Mouse (Mus musculus): ENCODE results near the gene Anln. TPM values are rescaled to one million over a fixed set of nuclear protein-coding genes. Genes with fewer than 3 reads are reported as not detected.
"Not testable (repeated sequence)": the region's sequence is repeated elsewhere in the genome, so short reads cannot be mapped to it uniquely, and the experiment has no call there.

The Anln gene
- total RNA-seq, 2 experiments from 2014 or later: 1.6 TPM

DNA sequence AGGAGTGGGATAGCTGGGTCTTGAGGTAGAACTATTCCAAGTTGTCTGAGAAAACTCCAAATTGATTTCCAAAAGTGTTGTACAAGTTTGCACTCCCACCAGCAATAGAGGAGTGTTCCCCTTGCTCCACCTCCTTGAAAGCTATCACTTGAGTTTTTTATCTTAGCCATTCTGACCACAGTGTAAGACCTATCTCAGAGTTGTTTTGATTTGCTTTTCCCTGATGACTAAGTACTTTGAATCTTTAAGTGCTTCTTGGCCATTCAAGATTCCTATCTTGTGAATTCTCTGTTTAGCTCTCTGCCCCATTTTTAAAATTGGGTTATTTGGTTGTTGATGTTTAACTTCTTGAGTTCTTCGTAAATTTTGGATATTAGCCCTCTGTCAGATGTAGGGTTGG is 69.9 kb downstream of the Anln start:
- DNase-seq: no peak

- not testable (repeated sequence) for DNase-seq
These were observed 72.9 kb downstream of the Anln start for GRCm38 (mm10) chr9:22316047-22316446.

- DNase-seq: peak in 1 of 2 experiments; percentile 18
These were observed 74.9 kb downstream of the Anln start for GRCm38 (mm10) chr9:22314066-22314465.

DNA sequence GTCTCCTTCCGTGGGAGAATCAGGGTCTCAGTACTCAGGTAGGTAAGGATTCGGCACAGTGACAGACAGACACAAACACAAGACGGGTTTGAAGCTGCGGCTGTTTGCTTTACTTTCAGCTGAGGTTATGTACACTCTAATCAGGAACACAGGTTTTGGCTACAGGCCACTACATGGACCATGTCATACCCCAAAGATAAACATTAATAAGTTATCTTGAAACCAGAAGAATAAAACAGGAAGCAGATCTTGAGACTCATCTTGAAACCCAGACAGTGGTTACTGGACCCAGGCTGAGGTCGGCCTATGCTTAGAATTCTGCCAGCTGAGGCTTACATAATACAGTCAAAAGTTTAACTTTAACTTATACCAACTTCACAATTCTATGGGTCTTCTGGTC is 75.8 kb downstream of the Anln start:
- peak in 1 of 2 experiments; percentile 23 for DNase-seq

- DNase-seq: peak in 1 of 2 experiments; percentile 31
These were observed 79.3 kb downstream of the Anln start for GRCm38 (mm10) chr9:22309651-22310050.

DNA sequence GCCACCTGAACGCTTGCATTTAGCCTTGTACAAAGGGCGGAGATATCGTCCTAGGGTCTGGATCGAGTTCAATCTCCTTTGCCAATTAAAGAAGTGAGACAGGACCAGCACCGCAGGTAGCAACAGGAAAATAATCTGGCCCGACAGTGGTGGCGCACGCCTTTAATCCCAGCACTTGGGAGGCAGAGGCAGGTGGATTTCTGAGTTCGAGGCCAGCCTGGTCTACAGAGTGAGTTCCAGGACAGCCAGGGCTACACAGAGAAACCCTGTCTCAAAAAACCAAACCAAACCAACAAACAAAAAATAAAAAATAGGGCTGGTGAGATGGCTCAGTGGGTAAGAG is 81.1 kb downstream of the Anln start:
- not testable (repeated sequence) for DNase-seq

DNA sequence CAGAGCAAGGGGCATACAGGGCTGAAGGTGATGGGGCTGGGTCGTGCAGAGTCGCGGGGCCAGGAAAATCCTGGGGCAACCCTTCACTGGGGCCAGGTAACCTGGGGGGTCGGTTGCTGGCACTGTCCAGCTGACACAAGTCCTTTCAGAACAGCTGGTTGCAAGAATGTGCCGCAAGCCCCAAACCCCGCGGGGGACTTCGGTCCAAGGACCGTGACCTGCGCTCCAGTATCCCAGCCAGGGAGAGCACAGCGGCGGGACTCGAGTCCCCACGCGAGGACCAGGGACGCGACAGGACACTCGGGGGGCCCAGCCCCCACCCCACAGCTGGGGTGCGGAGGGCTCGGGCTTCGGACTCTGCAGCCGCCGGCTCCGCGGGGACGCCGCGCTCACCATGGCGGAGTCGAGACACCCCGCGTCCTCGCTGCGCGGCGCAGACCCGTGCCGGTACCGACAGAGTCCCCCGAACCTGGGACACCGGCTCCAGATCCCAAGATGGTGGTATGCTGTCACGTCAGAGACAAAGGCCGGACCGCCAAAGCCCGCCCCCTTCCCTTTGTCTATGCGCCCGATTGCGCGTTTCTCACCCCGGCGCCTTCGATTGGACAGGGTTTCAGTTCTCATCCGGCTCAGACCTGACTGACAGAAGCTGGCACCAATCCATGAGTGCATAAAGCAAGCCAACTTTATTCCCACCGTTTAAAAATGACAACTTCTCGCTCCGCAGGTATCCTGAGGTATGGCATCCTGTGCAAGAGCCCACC is 81.7 kb downstream of the Anln start, which contains the start of gene Zfp810:
Gene Zfp810, minus strand, starts transcription at position 493 of the 764 bp plus-strand sequence.
- peak; percentile 92 to 95 for DNase-seq

GRCm38 (mm10) chr9:22306726-22307125 is 82.3 kb downstream of the Anln start:
- DNase-seq: no peak

DNA sequence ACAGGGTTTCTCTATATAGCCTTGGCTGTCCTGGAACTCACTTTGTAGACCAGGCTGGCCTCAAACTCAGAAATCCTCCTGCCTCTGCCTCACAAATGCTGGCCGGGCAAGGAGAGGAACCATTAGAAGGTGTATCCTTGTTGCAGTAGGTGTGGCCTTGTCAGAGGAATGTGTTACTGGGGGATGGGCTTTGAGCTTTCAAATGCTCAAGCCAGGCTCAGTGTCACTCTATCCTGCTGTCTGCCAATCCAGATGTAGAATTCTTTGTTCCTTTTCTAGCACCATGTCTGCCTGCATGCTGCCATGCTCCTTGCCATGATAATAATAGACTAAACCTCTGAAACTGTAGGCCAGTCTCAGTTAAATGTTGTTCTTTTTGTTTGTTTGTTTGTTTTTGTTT is 86.8 kb downstream of the Anln start:
- DNase-seq: no peak

Other genes starting within 250 kb of the Anln start
- gene Pigyl, start 232.3 kb downstream of the Anln start, total RNA-seq (2021): 10 to 100 TPM; 43.8 to 55.1 TPM
- gene Zfp872, start 201.1 kb downstream of the Anln start, total RNA-seq (2021): under 1 TPM; 0.13 to 0.15 TPM
- gene Zfp809, start 163.5 kb downstream of the Anln start, total RNA-seq (2021): 10 to 100 TPM; 22.6 to 24.1 TPM
- under 1 TPM; 0.15 to 0.21 TPM for gene Zfp599, start 129.3 kb downstream of the Anln start, total RNA-seq (2021)
- 1 to 10 TPM; 4.7 to 5.5 TPM for gene Zfp810, start 81.5 kb downstream of the Anln start, total RNA-seq (2021)
- under 1 TPM; 0.30 to 0.31 TPM for gene 9530077C05Rik, start 22.3 kb upstream of the Anln start, total RNA-seq (2021)
- not detected for gene Gm17545, start 65.1 kb upstream of the Anln start, total RNA-seq (2021)
- 10 to 100 TPM; 39.2 to 39.6 TPM for gene Rp9, start 80.6 kb upstream of the Anln start, total RNA-seq (2021)
- 10 to 100 TPM; 12.9 to 14.0 TPM for gene Bbs9, start 86.5 kb upstream of the Anln start, total RNA-seq (2021)

Data from heart, adult 18-20 months (tissue).